Mouse (Mus musculus) CH12.LX (cell line): ENCODE measurements around the gene Gjc1. TPM values are rescaled to one million over a fixed set of nuclear protein-coding genes. Genes with fewer than 3 reads are reported as not detected.

Source experiments
- DNase-seq: peaks from one replicate; pipeline ENCODE4 v3.0.0-alpha.2; 2013; ENCODE audit errors: extremely low read depth
- H3K27ac ChIP-seq: 2 replicates; pipeline ENCODE4 v1.5.1; 2012; ENCODE audit warnings: low read depth, mild to moderate bottlenecking, control low read depth, moderate library complexity; ENCODE audit not compliant: insufficient read depth
- H3K27me3 ChIP-seq: replicated peaks from 2 replicates; pipeline ENCODE3; 2012; ENCODE audit warnings: inconsistent platforms
- H3K36me3 ChIP-seq, 2 experiments: replicated peaks in 1 of 2; 2 replicates each; pipeline versions ENCODE3 to v1.6.1; 2012; ENCODE audit warnings: inconsistent platforms in 1 of 2, low read length in 1 of 2, mild to moderate bottlenecking in 1 of 2, mixed read lengths in 1 of 2, moderate library complexity in 1 of 2; ENCODE audit not compliant: control insufficient read depth in 1 of 2, insufficient read depth in 1 of 2
- H3K4me1 ChIP-seq, 2 experiments: 2 replicates each; pipeline ENCODE4 v1.6.1; 2012; ENCODE audit warnings: inconsistent platforms in 1 of 2, moderate library complexity in 1 of 2; ENCODE audit not compliant: insufficient read depth in 2 of 2, control insufficient read depth in 1 of 2
- H3K4me2 ChIP-seq: 2 replicates; pipeline ENCODE4 v1.6.1; 2012; ENCODE audit warnings: low read depth, mild to moderate bottlenecking, control low read depth; ENCODE audit not compliant: poor library complexity, insufficient read depth, severe bottlenecking
- H3K4me3 ChIP-seq, 3 experiments: fragments of 150-350 bp in 1 of 3; sonication (generic) in 1 of 3; replicated peaks in 1 of 3; 2 replicates each; pipeline versions ENCODE3 to v1.5.1; 2011 to 2012; ENCODE audit warnings: low read depth in 2 of 3, low read length in 2 of 3, mild to moderate bottlenecking in 2 of 3, moderate library complexity in 2 of 3, control low read depth in 1 of 3, improper control_type of control experiment in 1 of 3, inconsistent platforms in 1 of 3, mixed read lengths in 1 of 3; ENCODE audit not compliant: poor library complexity in 1 of 3
- H3K79me2 ChIP-seq: replicated peaks from 2 replicates; pipeline ENCODE4 v1.6.1; 2012; ENCODE audit warnings: mild to moderate bottlenecking, moderate library complexity; ENCODE audit not compliant: control insufficient read depth, poor library complexity, insufficient read depth, severe bottlenecking; ENCODE audit errors: extremely low read depth
- H3K9ac ChIP-seq: 2 replicates; pipeline ENCODE4 v1.6.1; 2012; ENCODE audit warnings: low read depth, mild to moderate bottlenecking, control low read depth, moderate library complexity; ENCODE audit not compliant: insufficient read depth
- H3K9me3 ChIP-seq: replicated peaks from 2 replicates; pipeline ENCODE3; 2012; ENCODE audit warnings: low read length, inconsistent platforms, mixed read lengths
- BHLHE40 ChIP-seq: IDR thresholded peaks from 2 replicates; pipeline ENCODE4 v1.6.1; 2011; ENCODE audit warnings: mild to moderate bottlenecking, low read depth, low read length, improper control_type of control experiment
- CHD1 ChIP-seq: IDR thresholded peaks from 2 replicates; pipeline ENCODE4 v1.6.1; 2012; ENCODE audit warnings: low read depth, low read length, improper control_type of control experiment, inconsistent platforms
- CTCF ChIP-seq, 2 experiments: IDR thresholded peaks in 1 of 2; conservative IDR thresholded peaks in 1 of 2; 2 replicates each; pipeline ENCODE4 v1.5.1; 2011 to 2012; ENCODE audit warnings: low read depth in 2 of 2, low read length in 2 of 2, improper control_type of control experiment in 1 of 2, inconsistent platforms in 1 of 2, mild to moderate bottlenecking in 1 of 2, moderate library complexity in 1 of 2
- E2F4 ChIP-seq: IDR thresholded peaks from 2 replicates; pipeline ENCODE4 v1.6.1; 2011; ENCODE audit warnings: low read depth, low read length, improper control_type of control experiment; ENCODE audit not compliant: insufficient replicate concordance
- ETS1 ChIP-seq: conservative IDR thresholded peaks from 2 replicates; pipeline ENCODE4 v1.6.1; 2012; ENCODE audit warnings: low read depth, mild to moderate bottlenecking, inconsistent platforms, low read length, improper control_type of control experiment, moderate library complexity
- GABPA ChIP-seq: IDR thresholded peaks from 2 replicates; pipeline ENCODE4 v1.6.1; 2012; ENCODE audit warnings: low read depth, low read length, improper control_type of control experiment, inconsistent platforms; ENCODE audit not compliant: insufficient replicate concordance
- IRF4 ChIP-seq: IDR thresholded peaks from 2 replicates; pipeline ENCODE4 v1.6.1; 2014; ENCODE audit warnings: low read depth, mild to moderate bottlenecking, inconsistent platforms, low read length, improper control_type of control experiment
- MAFK ChIP-seq: IDR thresholded peaks from 2 replicates; pipeline ENCODE4 v1.6.1; 2011; ENCODE audit warnings: low read length, improper control_type of control experiment; ENCODE audit not compliant: insufficient replicate concordance
- MAZ ChIP-seq: IDR thresholded peaks from 2 replicates; pipeline ENCODE4 v1.6.1; 2012; ENCODE audit warnings: low read depth, mild to moderate bottlenecking, inconsistent platforms, low read length, improper control_type of control experiment, moderate library complexity
- POLR2AphosphoS2 ChIP-seq: IDR thresholded peaks from 2 replicates; pipeline ENCODE4 v1.6.1; 2011; ENCODE audit warnings: low read depth, low read length, improper control_type of control experiment
- RCOR1 ChIP-seq: conservative IDR thresholded peaks from 2 replicates; pipeline ENCODE4 v1.6.1; 2012; ENCODE audit warnings: low read depth, mild to moderate bottlenecking, inconsistent platforms, low read length, improper control_type of control experiment
- SMC3 ChIP-seq: IDR thresholded peaks from 2 replicates; pipeline ENCODE4 v1.6.1; 2011; ENCODE audit warnings: low read depth, low read length, improper control_type of control experiment
- USF1 ChIP-seq: IDR thresholded peaks from 2 replicates; pipeline ENCODE4 v1.6.1; 2014; ENCODE audit warnings: low read depth, mild to moderate bottlenecking, inconsistent platforms, low read length, improper control_type of control experiment
- ZC3H11A ChIP-seq: IDR thresholded peaks from 2 replicates; pipeline ENCODE4 v1.6.1; 2012; ENCODE audit warnings: low read depth, mild to moderate bottlenecking, inconsistent platforms, low read length, improper control_type of control experiment
- ZKSCAN1 ChIP-seq: IDR thresholded peaks from 2 replicates; pipeline ENCODE4 v1.6.1; 2012; ENCODE audit warnings: low read depth, inconsistent platforms, low read length, improper control_type of control experiment, borderline replicate concordance
- dilution Hi-C: fragments of 300-500 bp; cut with MboI; formaldehyde crosslinking; loops from 2 replicates; pipeline ENCODE4 v1.14.3; 2020; ENCODE audit warnings: low sequenced_read_pairs; ENCODE audit not compliant: extremely low pct_unique_long_range_greater_than_20kb, extremely low pct_ligation_motif_present
- in situ Hi-C: fragments of 300-500 bp; cut with MboI; formaldehyde crosslinking; loops from 3 replicates; pipeline ENCODE4 v1.14.3; 2019; ENCODE audit warnings: low sequenced_read_pairs, low pct_ligation_motif_present, low pct_unique_long_range_greater_than_20kb, mixed read lengths
- polyA plus RNA-seq: library from polyadenylated mRNA; unstranded; fragments of >175 nt; gene quantifications from 2 replicates; pipeline ENCODE4 v1.2.1, GENCODE M21; 2012; ENCODE audit warnings: low read depth; ENCODE audit not compliant: insufficient read length
- total RNA-seq, 2 experiments: library from RNA; depleted of rRNA; stranded (reverse); fragments of 300-350 nt in 1 of 2; fragments of >200 nt in 1 of 2; gene quantifications; 2 replicates each; pipeline ENCODE4 v1.2.3; 2012 to 2014

Gjc1 gene
- total and polyA plus RNA-seq, 3 experiments, result not detected

- H3K9ac ChIP-seq, result no peak overlapping the region
- no peak for DNase-seq
- H3K36me3 ChIP-seq, result no peaks in the 10 kb centered on the region
- H3K4me3 ChIP-seq, result no peak overlapping the region
- no peak overlapping the region for H3K27ac ChIP-seq
- TF ChIP-seq BHLHE40, result no peak
- TF ChIP-seq ZC3H11A, result no peak
- H3K79me2 ChIP-seq, result no peaks in the 10 kb centered on the region
- H3K4me2 ChIP-seq, result no peak overlapping the region
- in situ Hi-C loops (loop anchor here (10.0 kb wide), 1 partner anchor 86 kb away; no protein-coding TSS in a partner anchor), dilution Hi-C loops (no loop called here)
- peaks cover 94% of the 10 kb centered on the region for H3K27me3 ChIP-seq
- H3K9me3 ChIP-seq, result peaks cover 12% of the 10 kb centered on the region
- H3K4me1 ChIP-seq, result peaks cover 4% of the 10 kb centered on the region in 2 experiments; a peak in 1 of 4 replicates
These were observed 40.9 kb downstream of the Gjc1 start for GRCm38 (mm10) chr11:102778597-102778996.

- Histone ChIP-seq H3K9ac (no peak overlapping the region), H3K9me3 (peaks cover 12% of the 10 kb centered on the region), H3K27me3 (peaks cover 94% of the 10 kb centered on the region), H3K4me1 (peaks cover 4% of the 10 kb centered on the region in 2 experiments; a peak in 1 of 4 replicates), H3K36me3 (no peaks in the 10 kb centered on the region), H3K4me3 (no peak overlapping the region), H3K27ac (no peak overlapping the region), H3K79me2 (no peaks in the 10 kb centered on the region), H3K4me2 (no peak overlapping the region)
- no peak for DNase-seq
- TF ChIP-seq BHLHE40 (no peak), CTCF (conservative IDR thresholded peaks at IDR 0.05 in 1 of 2, IDR thresholded peaks at IDR 0.05 in 1 of 2; ENCODE audit: low read depth in 2 of 2, low read length in 2 of 2) (no peak), ZKSCAN1 (no peak), GABPA (no peak), ETS1 (no peak), IRF4 (no peak), POLR2AphosphoS2 (no peak), CHD1 (no peak), SMC3 (no peak), MAZ (no peak), RCOR1 (no peak), USF1 (no peak), E2F4 (no peak), MAFK (no peak)
- in situ Hi-C loops (loop anchor here (10.0 kb wide), 1 partner anchor 87 kb away; no protein-coding TSS in a partner anchor), dilution Hi-C loops (no loop called here)
These were observed 41.3 kb downstream of the Gjc1 start for GRCm38 (mm10) chr11:102778165-102778564.
